Mouse (Mus musculus): ENCODE measurements around the gene Rps6kb1.

Rps6kb1 gene

GRCm38 (mm10) chr11:86581943-86582542, 37.4 kb upstream of the Rps6kb1 start:
- in situ Hi-C loops (cut with MboI, MseI), result loop anchor here (25.0 kb wide), 1 partner anchor 855 kb away; no protein-coding TSS in a partner anchor

- in situ Hi-C loops (cut with MboI, MseI), result loop anchor here (25.0 kb wide), 1 partner anchor 856 kb away; no protein-coding TSS in a partner anchor
These were observed 36.7 kb upstream of the Rps6kb1 start for GRCm38 (mm10) chr11:86581250-86581753.

- in situ Hi-C loops (cut with MboI, MseI), result loop anchor here (25.0 kb wide), 1 partner anchor 857 kb away; no protein-coding TSS in a partner anchor
These were observed 35.9 kb upstream of the Rps6kb1 start for GRCm38 (mm10) chr11:86580319-86581113.

- in situ Hi-C loops (cut with MboI, MseI), result loop anchor here (25.0 kb wide), 1 partner anchor 857 kb away; no protein-coding TSS in a partner anchor
These were observed 35.2 kb upstream of the Rps6kb1 start for GRCm38 (mm10) chr11:86579731-86580318.

GRCm38 (mm10) chr11:86578809-86579730, 34.5 kb upstream of the Rps6kb1 start:
- in situ Hi-C loops (cut with MboI, MseI), result loop anchor here (25.0 kb wide), 1 partner anchor 858 kb away; no protein-coding TSS in a partner anchor

- in situ Hi-C loops (cut with MboI, MseI), result loop anchor here (25.0 kb wide), 1 partner anchor 859 kb away; no protein-coding TSS in a partner anchor
These were observed 33.7 kb upstream of the Rps6kb1 start for GRCm38 (mm10) chr11:86578106-86578808.

- in situ Hi-C loops (cut with MboI, MseI), result loop anchor here (25.0 kb wide), 1 partner anchor 860 kb away; no protein-coding TSS in a partner anchor
These were observed 32.6 kb upstream of the Rps6kb1 start for GRCm38 (mm10) chr11:86577231-86577630.

- in situ Hi-C loops (cut with MboI, MseI), result loop anchor here (25.0 kb wide), 1 partner anchor 861 kb away; no protein-coding TSS in a partner anchor
These were observed 31.2 kb upstream of the Rps6kb1 start for GRCm38 (mm10) chr11:86575632-86576378.

- in situ Hi-C loops (cut with MboI, MseI), result no loop called here
These were observed 29.8 kb upstream of the Rps6kb1 start for GRCm38 (mm10) chr11:86574408-86574807.

GRCm38 (mm10) chr11:86573646-86574231, 29.1 kb upstream of the Rps6kb1 start:
- in situ Hi-C loops (cut with MboI, MseI), result no loop called here

GRCm38 (mm10) chr11:86572623-86573022, 28.0 kb upstream of the Rps6kb1 start:
- in situ Hi-C loops (cut with MboI, MseI), result no loop called here

- in situ Hi-C loops (cut with MboI, MseI), result no loop called here
These were observed 27.3 kb upstream of the Rps6kb1 start for GRCm38 (mm10) chr11:86571871-86572270.

GRCm38 (mm10) chr11:86571047-86571855, 26.6 kb upstream of the Rps6kb1 start:
- in situ Hi-C loops (cut with MboI, MseI), result no loop called here

GRCm38 (mm10) chr11:86570261-86570746, 25.7 kb upstream of the Rps6kb1 start:
- in situ Hi-C loops (cut with MboI, MseI), result no loop called here

GRCm38 (mm10) chr11:86568425-86568824, 23.8 kb upstream of the Rps6kb1 start:
- in situ Hi-C loops (cut with MboI, MseI), result loop anchor here (5.0 kb wide), 1 partner anchor 89 kb away; no protein-coding TSS in a partner anchor

GRCm38 (mm10) chr11:86558258-86558657, 13.7 kb upstream of the Rps6kb1 start:
- in situ Hi-C loops (cut with MboI, MseI), result no loop called here

- in situ Hi-C loops (cut with MboI, MseI), result no loop called here
These were observed 8.9 kb upstream of the Rps6kb1 start for GRCm38 (mm10) chr11:86553525-86553924.

- in situ Hi-C loops (cut with MboI, MseI), result no loop called here
These were observed 2.8 kb upstream of the Rps6kb1 start for GRCm38 (mm10) chr11:86547412-86547811.
